Comparison of ENCODE assay signal across 15 mouse cellular contexts in genomic region chr13:30018573-30018972, GRCm38 (mm10).
"Had no signal": no experiment of that assay in that cellular context is flagged by ENCODE, and none has a peak within 500 bp of the region (broad histone marks: within the 10 kb centered on the region; RNA-seq: fewer than 3 reads in every experiment).

No protein-coding gene starts in this region.

- H3K4me1 ChIP-seq: limb, embryonic 15.5 days; liver, embryonic 12.5 days; megakaryocyte, embryonic 14.5 days; midbrain, embryonic 13.5 days; midbrain, embryonic 15.5 days; neural tube, embryonic 12.5 days; stomach, embryonic 15.5 days had no signal

- ATAC-seq: liver, embryonic 12.5 days; midbrain, embryonic 13.5 days; midbrain, embryonic 15.5 days had no signal

- H3K36me3 ChIP-seq: limb, embryonic 15.5 days; liver, embryonic 12.5 days; midbrain, embryonic 13.5 days; midbrain, embryonic 15.5 days; neural tube, embryonic 12.5 days; stomach, embryonic 15.5 days had no signal

- H3K9me3 ChIP-seq: limb, embryonic 15.5 days; liver, embryonic 12.5 days; midbrain, embryonic 13.5 days; midbrain, embryonic 15.5 days; neural tube, embryonic 12.5 days; stomach, embryonic 15.5 days had no signal

- H3K4me2 ChIP-seq: limb, embryonic 15.5 days; liver, embryonic 12.5 days; midbrain, embryonic 11.5 days; midbrain, embryonic 13.5 days; midbrain, embryonic 15.5 days; neural tube, embryonic 12.5 days; stomach, embryonic 15.5 days had no signal

- H3K27me3 ChIP-seq: limb, embryonic 15.5 days; liver, embryonic 12.5 days; midbrain, embryonic 13.5 days; midbrain, embryonic 15.5 days; neural tube, embryonic 12.5 days; stomach, embryonic 15.5 days had no signal

- H3K4me3 ChIP-seq: limb, embryonic 15.5 days; liver, embryonic 12.5 days; megakaryocyte, embryonic 14.5 days; midbrain, embryonic 13.5 days; midbrain, embryonic 15.5 days; neural tube, embryonic 12.5 days; stomach, embryonic 15.5 days had no signal

- H3K27ac ChIP-seq: limb, embryonic 15.5 days; liver, embryonic 12.5 days; liver, embryonic 14.5 days; macrophage; midbrain, embryonic 13.5 days; midbrain, embryonic 15.5 days; neural tube, embryonic 12.5 days; stomach, embryonic 15.5 days; stomach, postnatal 0 days had no signal

- H3K9ac ChIP-seq: limb, embryonic 15.5 days; liver, embryonic 12.5 days; liver, embryonic 14.5 days; midbrain, embryonic 13.5 days; midbrain, embryonic 15.5 days; neural tube, embryonic 12.5 days; stomach, embryonic 15.5 days had no signal

- DNase-seq: right cerebral cortex, postnatal 14 days; thymus, adult 2 months; thymus, postnatal 25 days; thymus, postnatal 4 days had no signal
